In the genomic region with DNA sequence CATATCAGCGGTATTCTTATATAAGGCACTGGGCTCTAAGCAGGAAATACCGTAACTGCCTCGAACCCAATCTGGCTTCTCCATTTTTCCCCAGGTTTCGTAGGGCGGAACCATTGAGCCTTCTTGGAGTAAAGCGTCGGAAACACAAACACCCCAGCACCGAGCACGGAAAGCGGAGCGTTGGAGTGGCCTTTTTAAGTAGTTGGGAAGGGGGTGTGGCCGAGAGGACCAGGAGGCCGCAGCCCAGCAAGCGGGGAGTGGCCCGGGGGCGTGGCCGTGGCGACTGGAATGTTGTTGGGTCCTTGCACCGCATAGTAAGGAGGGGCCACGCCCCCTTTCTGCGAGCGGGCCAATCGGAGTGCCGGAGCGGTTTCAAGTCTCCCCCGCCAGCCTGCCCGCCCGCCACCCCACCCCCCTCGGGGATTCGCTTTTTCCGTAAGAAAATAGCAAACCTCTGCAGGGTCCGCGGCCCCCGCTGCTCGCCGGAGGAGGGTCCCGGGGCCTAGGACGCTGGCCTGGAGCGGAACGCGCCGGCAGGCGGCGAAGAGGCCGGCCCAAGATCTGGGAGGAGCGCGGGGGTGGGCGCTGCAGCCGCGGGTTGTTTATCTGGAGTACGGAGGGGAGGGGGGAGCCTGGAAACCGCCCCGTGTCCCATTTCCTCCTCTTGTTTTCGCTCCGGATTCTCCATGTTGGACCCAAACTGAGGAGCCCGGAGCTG, we compare ENCODE assay signal across 8 mouse cellular contexts. TPM values are rescaled to one million over a fixed set of nuclear protein-coding genes. Genes with fewer than 3 reads are reported as not detected.
DNase-seq lines count a peak whose midpoint lies in the region; ATAC-seq lines count a peak whose summit lies in the region.

A gene (plus strand): TSS at position 441 of the 718 bp plus-strand sequence.

- H3K4me1 ChIP-seq in hindbrain, embryonic 14.5 days (replicated peaks; ENCODE audit: control insufficient read depth, insufficient read depth, low read length): peaks cover 32% of the 10 kb centered on the region

- H3K27ac ChIP-seq in hindbrain, embryonic 14.5 days: peak within 1 kb of the TSS; percentile 99

- no peaks in the 10 kb centered on the region for H3K9me3 ChIP-seq in hindbrain, embryonic 14.5 days (ENCODE audit: control insufficient read depth, low read length)

- WGBS in hindbrain, embryonic 14.5 days: under 1% methylated on average over 46 of the region's 56 CpGs

- H3K9ac ChIP-seq in hindbrain, embryonic 14.5 days: peak within 1 kb of the TSS; percentile 93

- H3K4me3 ChIP-seq in hindbrain, embryonic 14.5 days (replicated peaks; ENCODE audit: low read length): peak within 1 kb of the TSS; percentile 92

- peaks cover 2% of the 10 kb centered on the region; the same call in 1 of the 2 replicates for H3K27me3 ChIP-seq in hindbrain, embryonic 14.5 days (ENCODE audit: control insufficient read depth, insufficient read depth, low read length)

- H3K4me2 ChIP-seq in hindbrain, embryonic 14.5 days (replicated peaks): peak within 1 kb of the TSS; percentile 76

- peak; percentile 99 for DNase-seq in R1 (ENCODE audit: low read depth, low spot score)
- DNase-seq in cerebellum, postnatal 25 days: peak; percentile 100
- DNase-seq in frontal cortex, postnatal 25 days (ENCODE audit: low spot score in 2 of 2): peak; percentile 99
- peak; percentile 97 for DNase-seq in hindbrain, embryonic 14.5 days (ENCODE audit: low spot score)
- peak; percentile 99 for DNase-seq in layer of hippocampus, postnatal 36 days
- DNase-seq in lung, postnatal 36 days: peak; percentile 100
- DNase-seq in retina, postnatal 1 day: peak; percentile 100
- DNase-seq in urinary bladder, adult 18-20 months (ENCODE audit: low spot score in 2 of 2): peak; percentile 99 to 100

- ATAC-seq in hindbrain, embryonic 14.5 days (ENCODE audit: low FRiP score): peak; percentile 93

- no peaks in the 10 kb centered on the region for H3K36me3 ChIP-seq in hindbrain, embryonic 14.5 days (replicated peaks; ENCODE audit: control insufficient read depth, insufficient read depth)

RNA-seq across cellular contexts. Expression of the gene that starts here (rescaled TPM):
- 22.9 and 25.0 TPM in 2 replicates for polyA plus RNA-seq in hindbrain, embryonic 14.5 days (2014; fragmentation: Nextera tagmentation; extraction: Ambion mirVana)
- total RNA-seq in layer of hippocampus, postnatal 36 days (2021): 100 to 1,000 TPM; 103 to 114 TPM

Comparison
In these comparisons a context has a peak if more than half of its experiments do, and no peak if none do; other contexts are left out.
1. Peak in every context shown above with its lines: DNase-seq, ATAC-seq, H3K4me3 ChIP-seq and H3K27ac ChIP-seq.